Mouse (Mus musculus) large intestine, adult 2 months (tissue): ENCODE results near the gene Rnf144a. TPM values are rescaled to one million over a fixed set of nuclear protein-coding genes. Genes with fewer than 3 reads are reported as not detected.

Experiments
- DNase-seq: peaks from one replicate; pipeline ENCODE4 v3.0.0-alpha.2; 2012; ENCODE audit warnings: low read depth, low spot score
- WGBS: fragments of 180-500 bp; shearing (Covaris S2); methylation state at CpG from one replicate; pipeline ENCODE4 v1.1.7; 2018; 5-methylcytosine and 5-hydroxymethylcytosine counted together
- polyA plus RNA-seq: library from polyadenylated mRNA; depleted of rRNA; stranded (reverse); fragments of >200 nt; gene quantifications from 2 replicates; pipeline ENCODE4 v1.2.3, GENCODE M21; 2012

Rnf144a gene
- polyA plus RNA-seq, 1 experiment, result 1.5 TPM

DNA sequence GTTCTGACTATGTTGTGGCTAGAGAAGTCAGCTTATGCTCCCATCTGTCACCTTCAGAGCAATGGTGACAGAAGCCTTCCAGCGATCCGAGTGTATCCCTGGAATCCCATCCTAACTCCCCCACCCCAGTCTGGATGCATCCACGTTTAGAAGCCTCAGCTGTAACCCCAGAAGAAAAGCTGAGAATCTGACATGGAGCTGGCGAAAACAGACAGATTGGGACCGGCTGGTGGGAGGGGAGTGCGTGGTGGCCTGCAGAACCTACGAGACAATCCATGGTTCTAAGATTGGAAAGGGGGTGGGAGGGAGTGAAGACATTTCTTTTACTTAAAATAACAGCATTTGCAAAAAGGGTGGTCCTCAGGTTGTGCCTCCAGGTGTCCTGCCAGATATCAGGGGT lies 37.4 kb downstream of the Rnf144a start:
- DNase-seq, result no peak
- 77% methylated on average over 7 of the region's 7 CpGs for WGBS

DNA sequence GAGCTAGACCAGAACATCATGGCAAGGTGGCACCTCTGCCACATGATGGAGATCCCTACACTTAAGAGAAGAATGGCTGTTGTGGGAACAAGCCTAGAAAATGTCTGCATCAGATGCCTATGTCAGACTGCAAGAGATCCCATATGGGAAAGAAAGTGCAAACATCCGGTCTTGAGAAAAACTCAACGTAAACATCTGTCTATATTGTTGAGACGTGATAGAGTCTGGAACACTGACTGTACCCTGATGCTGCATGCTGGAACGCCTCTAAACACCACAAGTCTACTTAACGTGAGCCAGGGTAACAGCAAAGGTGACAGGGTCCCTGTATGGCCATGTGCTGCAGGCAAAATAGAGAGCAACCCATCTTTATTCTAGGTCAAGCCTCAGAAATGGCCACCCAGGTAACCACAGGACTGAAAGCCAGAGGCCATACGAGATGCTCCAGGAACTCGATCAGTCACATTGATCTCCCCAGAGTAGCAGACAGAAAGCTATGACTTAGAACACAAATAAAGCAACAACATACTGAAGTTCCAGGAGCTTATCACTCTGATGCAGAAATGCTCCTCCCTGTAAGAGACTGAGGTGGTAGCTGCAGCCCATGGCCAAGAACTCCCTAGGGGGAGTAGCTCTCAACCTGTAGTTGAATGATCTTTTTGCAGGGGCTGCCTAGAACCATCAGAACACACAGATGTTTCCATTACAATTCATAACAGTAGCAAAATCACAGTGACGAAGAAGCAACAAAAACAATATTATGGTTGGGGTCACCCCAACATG lies 38.3 kb downstream of the Rnf144a start:
- 82% methylated on average over 8 of the region's 8 CpGs for WGBS
- no peak for DNase-seq

DNA sequence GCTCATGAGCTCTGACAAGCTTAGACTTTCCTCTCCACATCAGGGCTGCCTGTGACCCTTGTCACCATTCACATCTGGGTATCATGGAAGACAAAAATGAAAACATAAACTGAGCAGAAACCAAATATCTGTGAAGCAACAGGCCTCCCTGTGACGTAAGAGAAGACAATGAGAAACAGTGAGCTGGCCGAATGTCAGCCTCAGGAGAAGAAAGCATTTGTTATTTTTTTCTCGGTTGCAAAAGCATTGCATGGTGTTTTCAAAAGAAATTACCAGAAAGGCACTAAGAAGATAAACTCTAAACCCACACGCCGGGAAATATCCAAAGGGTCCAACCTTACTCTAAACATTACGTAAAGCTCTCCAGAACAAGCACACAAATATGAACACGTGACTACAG lies 41.3 kb downstream of the Rnf144a start:
- WGBS, result 82% methylated on average over 7 of the region's 7 CpGs
- no peak for DNase-seq

DNA sequence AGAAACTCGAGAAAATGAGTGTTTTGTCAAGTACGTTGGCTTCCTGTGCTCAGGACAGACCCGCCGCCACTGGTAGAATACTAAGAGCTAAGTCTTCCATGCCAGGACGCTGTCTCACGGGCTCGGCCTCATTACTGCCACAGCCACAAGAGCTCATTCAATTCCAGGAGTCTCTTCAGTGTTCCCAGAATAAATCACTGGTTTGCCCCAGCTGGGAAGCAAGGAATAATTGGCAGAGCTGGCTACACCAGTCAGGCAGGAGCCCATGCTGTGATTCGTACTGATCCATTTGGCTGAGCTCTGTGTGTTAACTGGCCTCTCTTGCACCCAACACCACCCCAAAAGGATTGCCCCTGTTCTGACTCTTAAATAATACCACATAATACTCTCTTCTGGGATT lies 45.0 kb downstream of the Rnf144a start:
- DNase-seq, result no peak

DNA sequence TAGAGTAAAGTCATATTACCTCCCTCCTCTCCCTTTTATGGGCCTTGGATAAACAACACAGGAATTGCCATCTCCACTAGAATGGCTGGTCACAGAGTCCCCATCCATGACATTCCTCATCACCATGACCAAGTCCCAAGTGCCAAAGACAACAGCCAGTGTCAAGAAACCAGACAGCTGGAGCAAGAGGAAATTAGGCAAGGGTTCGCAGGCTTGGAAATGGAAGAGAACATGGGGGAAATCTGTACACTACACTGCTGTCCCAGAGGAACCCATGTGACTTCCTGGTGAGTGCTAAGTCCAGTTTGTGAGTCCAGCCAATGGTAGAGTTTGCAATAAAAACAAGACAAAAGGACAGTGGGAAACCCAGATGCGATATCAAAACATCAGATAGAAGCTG lies 47.7 kb downstream of the Rnf144a start:
- WGBS, result 67% methylated on average over 2 of the region's 2 CpGs
- DNase-seq, result no peak

More for the DNA sequence above, 45.0 kb downstream of the Rnf144a start:
- 87% methylated on average over 8 of the region's 8 CpGs for WGBS

DNA sequence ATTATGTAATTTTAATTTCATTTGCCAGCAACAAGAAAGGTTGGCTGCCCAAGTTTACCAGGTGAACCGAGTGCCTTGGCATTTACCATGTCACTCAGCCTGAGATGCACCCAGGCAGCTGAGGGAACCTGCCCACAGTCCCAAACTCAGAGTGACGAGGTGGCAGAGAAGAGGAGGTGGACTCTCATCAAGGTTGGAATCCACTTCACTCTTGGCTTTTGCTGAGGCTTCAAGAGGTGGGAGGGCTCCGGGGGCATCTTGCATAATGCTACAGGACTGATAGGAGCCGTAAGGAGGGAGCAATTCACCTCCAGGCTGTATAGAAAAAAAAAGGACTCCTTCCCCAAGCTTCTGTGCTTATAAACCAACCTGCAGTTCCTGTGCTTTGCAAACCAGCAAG lies 48.7 kb downstream of the Rnf144a start:
- no peak for DNase-seq
- 77% methylated on average over 4 of the region's 4 CpGs for WGBS

DNA sequence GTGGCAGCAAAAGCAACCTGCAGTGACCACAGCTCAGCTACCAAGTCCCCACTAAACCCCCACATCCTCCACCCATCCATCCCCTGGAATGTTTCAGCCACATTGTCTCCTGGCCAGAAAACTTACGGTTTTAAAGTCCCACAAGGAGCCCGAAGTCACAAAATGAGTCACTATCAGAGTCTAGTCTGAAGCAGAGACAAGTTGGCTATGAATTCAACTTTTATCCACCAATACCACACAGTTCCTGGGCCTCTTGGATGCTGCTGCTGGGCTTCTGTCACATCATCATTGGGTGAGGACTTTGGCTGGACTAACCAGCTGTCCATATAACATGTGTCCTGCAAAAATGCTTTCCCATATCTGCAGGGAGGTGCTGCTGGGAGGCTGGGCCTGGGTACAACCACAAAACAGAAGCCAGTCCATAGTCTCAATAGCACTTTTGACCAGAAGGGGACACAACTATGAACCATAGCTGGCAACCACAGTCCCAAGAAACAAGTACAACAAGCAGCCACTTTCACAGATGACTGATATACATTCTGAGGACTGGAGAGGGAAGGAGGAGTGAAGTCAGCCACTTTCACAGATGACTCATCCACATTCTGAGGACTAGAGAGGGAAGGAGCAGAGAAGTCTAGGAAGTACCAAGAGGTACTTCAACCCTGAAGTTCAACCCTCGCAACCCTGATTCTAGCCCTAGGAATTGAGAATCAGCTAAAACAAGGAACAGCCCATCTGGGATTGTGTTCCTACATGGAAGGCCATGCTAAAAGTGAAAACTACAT lies 49.3 kb downstream of the Rnf144a start:
- 78% methylated on average over 3 of the region's 3 CpGs for WGBS
- no peak for DNase-seq

DNA sequence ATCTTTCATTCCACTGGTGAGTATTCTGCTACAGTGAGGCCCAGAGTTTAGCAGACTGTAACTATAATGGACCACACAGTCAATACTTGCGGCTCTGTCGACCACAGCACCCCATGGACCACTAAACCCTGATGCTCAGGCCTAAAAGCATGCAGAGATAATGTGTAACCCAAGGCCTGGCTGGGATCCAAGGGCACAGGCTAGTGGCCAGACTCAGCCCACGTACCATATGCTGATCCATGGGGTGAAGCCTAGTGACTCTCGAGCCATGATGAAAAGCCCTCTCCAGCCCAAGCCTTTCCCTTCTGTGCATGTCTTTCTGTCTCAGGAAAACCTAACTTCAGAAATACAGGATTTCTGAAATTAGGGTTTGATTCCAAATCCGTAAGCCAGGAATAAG lies 50.2 kb downstream of the Rnf144a start:
- no peak for DNase-seq
- WGBS, result 84% methylated on average over 5 of the region's 5 CpGs

DNA sequence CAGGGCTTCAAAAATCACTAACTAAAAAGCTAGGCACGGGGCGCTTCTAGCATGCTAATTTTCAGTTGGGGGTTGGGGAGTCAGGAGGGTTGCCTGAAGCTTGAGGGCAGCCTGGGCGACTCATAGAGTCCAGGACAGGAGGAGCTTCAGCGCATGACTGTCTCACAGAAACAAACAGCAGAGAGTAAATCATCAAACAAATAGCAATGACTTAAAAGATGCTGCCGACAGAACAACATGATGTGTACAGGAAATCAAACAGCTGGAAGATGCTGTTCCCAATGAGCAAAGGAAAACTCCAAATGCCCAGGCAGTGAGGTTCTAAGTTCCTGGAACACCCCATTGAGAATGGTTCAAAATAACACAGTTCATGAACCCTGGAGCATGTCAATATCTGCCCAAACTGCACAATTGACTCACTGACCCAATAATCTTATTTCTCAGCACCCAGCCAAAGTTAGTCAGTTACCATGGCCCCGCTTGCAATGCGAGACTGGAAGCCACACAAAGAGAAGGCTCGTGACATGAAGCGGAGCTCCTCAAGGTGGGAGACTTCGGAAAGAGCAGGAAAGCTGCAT lies 54.0 kb downstream of the Rnf144a start:
- no peak for DNase-seq
- WGBS, result 80% methylated on average over 10 of the region's 10 CpGs

DNA sequence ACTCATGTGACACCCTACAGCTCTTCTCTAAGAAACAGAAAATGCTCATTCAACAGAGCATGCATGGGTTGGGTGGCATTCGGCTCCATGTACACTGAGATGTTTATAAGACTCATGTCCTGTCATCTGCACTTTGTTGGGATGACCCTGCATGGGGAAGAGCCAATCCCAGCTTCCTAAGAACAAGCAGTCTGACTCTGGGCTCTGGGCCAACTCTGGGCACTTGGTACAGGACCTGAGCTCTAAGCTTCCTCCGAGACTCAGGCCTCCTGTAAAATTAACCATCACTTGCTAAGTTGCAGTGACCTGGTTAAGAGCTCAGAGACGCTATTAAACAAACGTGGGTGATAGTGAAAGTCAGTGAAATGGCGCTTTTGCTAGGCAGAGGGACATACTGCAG lies 55.2 kb downstream of the Rnf144a start:
- DNase-seq, result no peak
- 69% methylated on average over 5 of the region's 5 CpGs for WGBS

DNA sequence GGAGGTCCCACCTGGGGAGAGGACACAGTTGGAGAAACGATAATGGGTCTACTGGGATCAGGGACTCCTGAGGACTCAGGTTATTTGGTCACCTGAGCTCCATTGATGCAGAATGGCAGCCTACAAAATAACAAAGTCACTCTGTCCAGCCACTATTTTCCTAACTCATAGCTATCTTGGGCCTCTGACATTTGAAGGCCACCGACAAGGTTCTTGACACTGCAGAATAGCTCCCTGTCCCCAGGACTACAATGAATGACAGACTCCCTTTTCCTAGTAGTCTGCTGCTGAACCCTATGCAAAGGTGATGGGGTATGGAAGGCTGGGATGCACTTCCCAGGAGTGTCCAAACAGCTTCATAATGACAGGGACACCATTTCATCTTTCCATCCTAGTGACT lies 55.8 kb downstream of the Rnf144a start:
- no peak for DNase-seq
- WGBS, result 89% methylated on average over 2 of the region's 2 CpGs

DNA sequence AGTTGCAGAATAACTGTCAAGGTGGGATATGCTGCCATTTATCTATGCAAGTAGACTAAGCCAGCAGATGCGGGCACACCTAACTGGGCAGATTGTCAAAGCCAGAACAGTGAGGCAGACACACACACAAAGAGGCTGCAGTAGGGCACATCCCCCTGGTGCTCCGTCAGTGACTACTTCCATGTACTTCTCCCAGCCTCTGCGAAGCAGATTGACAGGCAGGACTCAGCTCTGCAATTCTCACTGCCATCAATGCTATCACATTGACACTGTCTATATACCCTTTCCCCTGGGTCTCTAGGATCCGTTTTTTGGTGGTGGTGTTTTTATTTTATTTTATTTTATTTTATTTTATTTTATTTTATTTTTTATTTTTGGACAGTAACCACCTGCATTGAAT lies 57.8 kb downstream of the Rnf144a start:
- DNase-seq, result no peak
- 86% methylated on average over 4 of the region's 4 CpGs for WGBS

DNA sequence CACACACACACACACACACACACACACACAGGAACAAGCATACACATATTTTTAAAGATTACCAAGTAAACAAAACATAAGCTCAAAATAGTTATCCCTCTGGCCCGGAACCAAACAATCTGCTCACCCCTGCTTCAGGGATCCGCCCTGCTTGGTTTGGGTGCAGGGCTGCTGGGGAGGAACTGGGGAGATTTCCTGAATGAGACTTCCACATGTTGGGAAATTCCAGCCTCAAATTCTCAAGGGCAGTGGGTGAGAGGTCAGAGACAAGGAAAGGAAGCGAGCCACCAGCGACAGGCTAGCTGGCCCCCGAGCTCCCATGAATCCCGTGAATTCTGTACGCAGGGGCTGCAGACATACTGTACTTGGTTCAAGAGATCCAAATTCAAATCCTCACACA lies 58.9 kb downstream of the Rnf144a start:
- DNase-seq, result no peak
- WGBS, result 68% methylated on average over 7 of the region's 7 CpGs

DNA sequence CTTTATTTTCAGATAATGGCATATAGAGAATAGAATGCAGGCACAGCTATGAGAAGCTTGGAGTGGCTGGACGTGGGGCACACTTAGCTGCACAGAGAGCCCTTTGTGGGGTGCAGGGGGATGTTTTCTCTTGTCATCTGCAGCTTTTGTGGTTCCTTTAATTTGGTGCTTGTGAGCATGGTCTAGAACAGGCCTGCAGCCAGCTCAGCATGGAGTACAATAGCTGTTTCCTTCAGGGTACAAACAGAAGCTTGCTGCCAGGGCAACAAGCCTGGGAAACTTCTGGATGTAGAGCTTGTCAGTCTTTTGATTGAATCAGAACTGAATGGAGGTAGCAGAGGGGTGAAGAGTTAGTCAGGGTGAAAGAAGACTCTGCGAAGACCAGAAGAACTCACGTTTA lies 63.7 kb downstream of the Rnf144a start:
- DNase-seq, result no peak
- 68% methylated on average over 3 of the region's 3 CpGs for WGBS

DNA sequence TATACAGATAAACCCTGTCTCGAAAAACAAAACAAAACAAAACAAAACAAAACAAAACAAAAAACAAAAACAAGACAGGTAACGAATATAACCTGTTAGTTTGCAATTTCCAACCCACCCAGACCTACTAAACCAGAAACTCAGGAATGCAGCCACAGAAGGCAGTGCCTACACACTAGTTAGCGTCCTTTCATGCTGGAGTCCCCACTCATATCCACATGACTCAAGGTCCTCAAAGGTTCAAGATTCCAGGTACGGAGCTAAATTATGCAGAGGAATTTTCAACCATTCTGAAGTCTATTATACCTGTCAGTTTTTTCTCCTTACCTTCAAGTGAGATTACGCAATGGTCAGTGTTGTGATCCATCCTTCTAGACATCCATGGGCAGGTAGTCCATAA lies 70.6 kb downstream of the Rnf144a start:
- WGBS, result 75% methylated on average over 5 of the region's 5 CpGs
- no peak for DNase-seq

DNA sequence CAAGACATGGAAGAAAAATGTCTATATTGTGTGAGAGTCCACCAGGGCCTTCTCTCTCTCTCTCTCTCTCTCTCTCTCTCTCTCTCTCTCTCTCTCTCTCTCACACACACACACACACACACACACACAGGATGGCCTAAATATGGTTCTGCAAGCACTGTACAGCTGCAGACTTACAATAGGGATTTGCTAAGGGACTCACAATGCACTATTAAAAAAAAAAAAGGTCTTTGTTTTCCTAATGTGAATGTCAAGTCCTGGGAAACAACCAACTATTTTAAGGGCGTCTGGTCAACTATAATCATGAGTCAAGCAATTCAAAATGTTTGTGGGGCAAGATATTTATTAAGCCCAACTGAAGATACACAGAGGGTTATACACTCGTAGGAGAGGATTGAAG lies 71.9 kb downstream of the Rnf144a start:
- 47% methylated on average over 2 of the region's 2 CpGs for WGBS
- DNase-seq, result no peak

DNA sequence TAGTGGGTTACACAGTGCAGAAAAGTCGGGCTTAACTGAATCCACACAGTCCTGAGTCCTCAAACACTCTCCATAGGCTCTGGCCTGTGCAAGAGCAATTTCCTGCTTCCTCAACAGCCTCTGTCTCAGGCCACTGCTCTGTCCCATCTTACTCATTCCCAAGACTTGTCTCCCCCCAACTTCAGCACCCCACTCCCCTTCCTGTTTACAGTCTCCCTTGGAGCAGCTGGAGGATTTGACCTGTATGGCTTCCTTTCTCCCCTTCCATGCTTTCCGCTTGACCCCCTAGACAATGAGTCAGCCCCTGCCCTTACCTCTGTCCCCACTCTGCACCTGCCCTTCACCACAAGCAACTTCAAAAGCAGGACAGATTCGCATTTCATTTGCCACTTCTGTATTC lies 72.4 kb downstream of the Rnf144a start:
- no peak for DNase-seq
- 78% methylated on average over 3 of the region's 3 CpGs for WGBS

DNA sequence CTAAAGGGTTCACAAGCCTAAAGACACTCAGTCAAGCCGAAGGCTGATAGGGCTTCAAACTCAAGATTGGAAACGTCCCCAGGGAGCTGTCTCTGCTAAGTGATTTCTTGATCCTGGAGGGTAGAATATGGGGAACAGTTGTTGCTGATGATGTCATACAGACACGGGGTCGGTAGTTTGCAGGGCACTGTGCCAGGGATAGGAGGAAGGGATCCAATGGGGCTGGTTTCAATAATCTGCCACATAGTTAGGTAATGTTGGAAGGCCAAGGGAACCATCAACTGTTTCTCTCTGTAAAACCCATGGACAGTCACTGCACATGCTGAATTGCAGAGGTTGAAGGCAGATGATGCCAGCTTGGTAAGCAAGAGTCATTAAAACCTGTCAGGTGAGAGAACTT lies 73.0 kb downstream of the Rnf144a start:
- 56% methylated on average over 4 of the region's 4 CpGs for WGBS

DNA sequence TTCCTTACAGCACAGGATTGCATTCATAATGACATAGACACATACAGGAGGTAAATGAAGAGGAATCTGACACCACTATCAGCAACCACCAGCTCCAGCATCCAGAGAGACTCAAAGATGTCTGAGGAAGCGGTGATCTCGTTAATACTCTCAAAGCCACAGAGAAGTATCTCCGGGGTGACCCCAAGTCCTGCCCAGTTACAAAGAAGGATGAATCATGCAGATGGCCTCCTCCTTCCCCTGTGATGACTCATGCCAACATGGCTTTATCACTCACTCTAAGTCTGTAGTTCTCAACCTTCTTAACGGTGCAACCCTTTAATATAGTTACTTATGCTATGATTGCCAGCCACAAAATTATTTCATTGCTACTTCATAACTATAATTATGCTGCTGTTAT lies 74.4 kb downstream of the Rnf144a start:
- DNase-seq, result no peak
- WGBS, result 74% methylated on average over 4 of the region's 4 CpGs

More for the DNA sequence above, 73.0 kb downstream of the Rnf144a start:
- no peak for DNase-seq

DNA sequence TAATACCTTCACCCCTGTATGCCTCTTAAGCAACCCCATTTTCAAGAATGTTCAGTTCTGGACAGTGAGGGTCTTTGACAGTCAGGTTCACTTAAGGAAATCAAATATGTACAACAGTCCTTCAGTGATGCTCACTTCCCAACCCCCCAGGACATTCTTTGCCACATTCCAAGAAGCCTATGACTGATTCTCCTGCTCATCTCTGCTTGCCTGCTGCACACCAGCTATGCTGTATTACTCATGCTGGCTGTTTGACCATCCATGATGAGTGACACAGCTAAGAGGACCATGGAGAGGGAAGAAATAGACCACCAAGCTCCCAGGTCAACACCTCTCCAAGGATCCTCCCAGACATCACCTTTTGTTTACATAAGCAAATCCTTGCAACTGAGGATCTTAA lies 75.2 kb downstream of the Rnf144a start:
- no peak for DNase-seq

DNA sequence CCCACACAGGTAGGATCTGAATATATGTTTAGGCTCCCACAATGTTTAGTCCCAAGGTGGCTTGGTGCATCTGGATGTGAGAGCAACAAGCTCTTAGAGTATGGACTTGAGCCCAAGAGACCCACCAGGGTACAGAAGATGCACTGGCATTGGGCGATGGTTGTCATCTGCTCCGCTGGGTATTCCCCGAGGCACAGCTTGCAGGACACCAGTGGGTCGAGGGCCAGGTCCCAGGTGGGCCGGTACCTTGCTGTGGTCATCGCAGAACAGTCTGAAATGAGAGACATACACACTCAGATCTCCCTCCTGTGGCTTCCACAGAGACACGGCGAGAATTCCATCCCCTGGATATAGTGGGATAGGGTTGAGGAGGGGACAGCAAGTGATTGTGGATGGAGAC lies 75.9 kb downstream of the Rnf144a start:
- DNase-seq, result no peak
- WGBS, result 95% methylated on average over 8 of the region's 8 CpGs
